Mouse (Mus musculus) myocyte (in vitro differentiated cells): ENCODE measurements around the gene Ehf. TPM values are rescaled to one million over a fixed set of nuclear protein-coding genes. Genes with fewer than 3 reads are reported as not detected.

Experiments used
- H3K27me3 ChIP-seq: one replicate; pipeline ENCODE4 v1.6.1; 2011; ENCODE audit not compliant: control insufficient read depth, insufficient read depth, insufficient read length
- H3K36me3 ChIP-seq: one replicate; pipeline ENCODE4 v1.6.1; 2011; ENCODE audit not compliant: control insufficient read depth, insufficient read depth
- H3K4me2 ChIP-seq: one replicate; pipeline ENCODE4 v1.6.1; 2011; ENCODE audit warnings: low read depth, control low read depth
- H3K4me3 ChIP-seq: one replicate; pipeline ENCODE4 v1.5.1; 2011; ENCODE audit warnings: mild to moderate bottlenecking, control low read depth, moderate library complexity
- H3K79me2 ChIP-seq: one replicate; pipeline ENCODE4 v1.6.1; 2011; ENCODE audit not compliant: control insufficient read depth, insufficient read depth
- H3ac ChIP-seq: one replicate; pipeline ENCODE4 v1.6.1; 2011; ENCODE audit not compliant: control insufficient read depth, insufficient read length
- CEBPB ChIP-seq: IDR thresholded peaks from 2 replicates; pipeline ENCODE4 v1.6.1; 2011; ENCODE audit warnings: mild to moderate bottlenecking, moderate library complexity; ENCODE audit not compliant: poor library complexity, insufficient read depth, severe bottlenecking
- E2F4 ChIP-seq: IDR thresholded peaks from one replicate; pipeline ENCODE4 v1.6.1; 2011; ENCODE audit warnings: mild to moderate bottlenecking, control low read depth, moderate library complexity; ENCODE audit not compliant: insufficient read depth
- MAX ChIP-seq: IDR thresholded peaks from one replicate; pipeline ENCODE4 v1.6.1; 2011; ENCODE audit warnings: low read depth, mild to moderate bottlenecking, control low read depth
- MYOD1 ChIP-seq, 3 experiments: IDR thresholded peaks; one replicate each; pipeline ENCODE4 v1.6.1; 2011; ENCODE audit warnings: control low read depth in 2 of 3, low read depth in 2 of 3, mild to moderate bottlenecking in 2 of 3, moderate library complexity in 1 of 3; ENCODE audit not compliant: insufficient read length in 2 of 3, control insufficient read depth in 1 of 3
- MYOG ChIP-seq, 3 experiments: IDR thresholded peaks; one replicate each; pipeline ENCODE4 v1.6.1; 2011; ENCODE audit warnings: control low read depth in 2 of 3, low read depth in 2 of 3, mild to moderate bottlenecking in 2 of 3; ENCODE audit not compliant: insufficient read length in 2 of 3, control insufficient read depth in 1 of 3, insufficient read depth in 1 of 3
- POLR2A ChIP-seq: IDR thresholded peaks from one replicate; pipeline ENCODE4 v1.6.1; 2011; ENCODE audit warnings: low read depth, mild to moderate bottlenecking, control low read depth, moderate library complexity; ENCODE audit not compliant: insufficient read length
- POLR2AphosphoS2 ChIP-seq: IDR thresholded peaks from one replicate; pipeline ENCODE4 v1.6.1; 2011; ENCODE audit warnings: low read depth, control low read depth; ENCODE audit not compliant: insufficient read length
- REST ChIP-seq: IDR thresholded peaks from one replicate; pipeline ENCODE4 v1.6.1; 2011; ENCODE audit warnings: mild to moderate bottlenecking, control low read depth, moderate library complexity; ENCODE audit not compliant: insufficient read depth, insufficient read length
- SRF ChIP-seq: IDR thresholded peaks from one replicate; pipeline ENCODE4 v1.6.1; 2011; ENCODE audit warnings: low read depth; ENCODE audit not compliant: control insufficient read depth, insufficient read length
- TCF12 ChIP-seq: IDR thresholded peaks from one replicate; pipeline ENCODE4 v1.6.1; 2011; ENCODE audit warnings: mild to moderate bottlenecking, control low read depth; ENCODE audit not compliant: poor library complexity, insufficient read depth, severe bottlenecking
- TCF3 ChIP-seq: IDR thresholded peaks from one replicate; pipeline ENCODE4 v1.6.1; 2011; ENCODE audit warnings: low read depth, control low read depth; ENCODE audit not compliant: insufficient read length
- USF1 ChIP-seq: IDR thresholded peaks from one replicate; pipeline ENCODE4 v1.6.1; 2011; ENCODE audit warnings: low read depth, mild to moderate bottlenecking, control low read depth, moderate library complexity
- polyA plus RNA-seq: library from polyadenylated mRNA; unstranded; fragments of >200 nt; fragmentation: generic; extraction: Trizol; gene quantifications from one replicate; pipeline ENCODE4 v1.2.1, GENCODE M21; 2012; ENCODE audit warnings: missing spikeins

Gene Ehf
- polyA plus RNA-seq, 1 experiment, result not detected

DNA sequence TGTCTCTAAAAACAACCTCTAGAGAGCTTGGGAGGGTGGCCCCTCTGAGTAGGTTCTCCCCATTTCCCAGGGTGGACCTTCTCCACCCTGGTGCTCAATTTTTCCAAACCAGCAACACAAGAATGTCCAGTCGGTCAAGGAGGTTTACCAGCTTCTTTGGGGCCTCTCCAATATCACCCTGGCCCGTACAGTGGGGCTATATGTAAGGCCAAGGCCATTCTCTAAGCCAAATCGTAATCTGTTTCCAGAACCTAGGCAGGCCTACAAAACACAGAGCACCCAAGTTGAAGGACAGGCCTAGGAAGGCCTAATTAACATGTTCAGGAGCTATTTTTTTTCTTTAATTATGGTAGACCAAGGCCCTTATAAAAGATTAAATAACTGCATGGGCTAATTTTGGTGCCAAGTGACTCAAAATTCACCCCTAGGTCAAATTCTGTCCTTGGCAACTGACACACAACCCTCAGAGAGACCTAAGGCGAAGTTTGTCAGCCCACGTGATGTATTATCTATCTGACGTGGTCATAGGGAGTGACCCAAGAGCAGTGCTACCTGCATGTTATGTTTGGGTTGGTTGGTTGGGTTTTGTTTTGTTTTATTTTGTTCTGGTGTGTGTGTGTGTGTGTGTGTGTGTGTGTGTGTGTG lies 27.6 kb downstream of the Ehf start:
- Histone ChIP-seq H3K4me2 (no peak overlapping the region), H3K79me2 (no peaks in the 10 kb centered on the region), H3K36me3 (no peaks in the 10 kb centered on the region), H3K27me3 (no peaks in the 10 kb centered on the region), H3ac (no peak overlapping the region), H3K4me3 (no peak overlapping the region)
- no peak for TF ChIP-seq POLR2AphosphoS2

DNA sequence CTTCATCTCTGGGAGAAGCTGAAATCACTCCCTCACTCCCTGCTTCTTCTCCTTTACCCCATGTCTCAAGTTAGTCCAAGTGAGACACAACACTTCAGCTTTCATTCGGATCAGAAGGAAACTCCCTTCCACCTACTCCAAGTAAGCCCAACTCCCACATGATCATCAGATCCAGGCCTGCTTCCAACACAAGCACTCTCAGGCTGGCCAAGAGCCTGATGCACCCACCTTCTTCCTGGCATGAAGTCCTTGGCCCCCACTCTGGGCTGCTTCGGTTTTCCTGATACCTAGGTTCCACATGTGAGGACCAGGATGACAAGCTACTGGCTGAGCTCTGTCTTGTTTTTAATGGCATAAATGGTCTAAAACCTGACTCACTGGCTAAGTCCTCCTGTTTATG lies 28.3 kb downstream of the Ehf start:
- Histone ChIP-seq H3K79me2 (no peaks in the 10 kb centered on the region), H3K4me3 (no peak overlapping the region), H3K4me2 (no peak overlapping the region), H3ac (no peak overlapping the region), H3K36me3 (no peaks in the 10 kb centered on the region), H3K27me3 (no peaks in the 10 kb centered on the region)
- TF ChIP-seq REST, result no peak
- TF ChIP-seq MYOD1 (IDR thresholded peaks at IDR 0.05; ENCODE audit: control insufficient read depth in 1 of 3, insufficient read length in 2 of 3, low read depth in 2 of 3), result no peak
- TF ChIP-seq E2F4, result no peak
- TF ChIP-seq MYOG (IDR thresholded peaks at IDR 0.05; ENCODE audit: control insufficient read depth in 1 of 3, insufficient read depth in 1 of 3, insufficient read length in 2 of 3, low read depth in 2 of 3), result no peak
- TF ChIP-seq POLR2A, result no peak
- no peak for TF ChIP-seq MAX
- TF ChIP-seq TCF3, result no peak
- no peak for TF ChIP-seq POLR2AphosphoS2
- TF ChIP-seq SRF, result no peak
- no peak for TF ChIP-seq CEBPB
- no peak for TF ChIP-seq USF1

DNA sequence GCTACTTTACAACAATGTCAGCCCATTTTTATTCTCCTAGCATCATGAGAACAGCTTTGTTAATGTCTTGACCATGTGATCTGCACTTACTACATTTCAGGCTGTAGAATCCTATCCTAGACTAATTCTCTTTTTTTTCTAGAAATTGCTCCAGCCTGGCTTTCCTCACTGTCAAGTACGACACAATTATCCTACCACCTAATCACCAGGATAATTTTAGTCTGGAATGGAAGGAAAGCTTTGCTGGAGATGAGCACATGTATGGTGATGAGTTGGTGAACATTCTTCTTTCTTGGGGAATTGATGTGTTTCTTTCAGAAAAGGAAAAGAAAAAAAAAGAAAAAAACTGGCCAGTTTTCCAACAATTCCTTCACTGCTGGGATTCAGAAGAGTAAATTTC lies 28.8 kb downstream of the Ehf start:
- Histone ChIP-seq H3K36me3 (no peaks in the 10 kb centered on the region), H3ac (no peak overlapping the region), H3K27me3 (no peaks in the 10 kb centered on the region), H3K79me2 (no peaks in the 10 kb centered on the region), H3K4me2 (no peak overlapping the region), H3K4me3 (no peak overlapping the region)
- TF ChIP-seq POLR2AphosphoS2, result no peak
- no peak for TF ChIP-seq SRF

DNA sequence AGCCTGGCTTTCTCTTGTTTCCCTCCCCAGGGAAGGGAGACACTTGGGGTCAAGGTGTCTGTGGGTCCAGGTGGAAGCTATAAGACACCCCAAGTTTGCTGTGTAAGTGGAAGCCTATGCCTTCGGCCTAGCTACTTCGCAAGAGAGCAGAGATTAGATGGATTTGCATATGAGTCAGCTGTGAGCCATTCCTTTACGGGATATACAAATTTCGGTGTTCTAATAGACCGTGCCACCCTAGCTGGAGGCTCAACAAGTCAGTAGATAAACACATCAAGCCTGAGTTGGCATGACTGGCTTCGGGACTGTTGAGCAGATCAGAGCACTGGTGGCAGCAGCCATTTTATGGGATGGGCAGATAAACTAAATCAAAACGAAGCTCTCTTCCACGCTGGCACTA lies 31.6 kb downstream of the Ehf start:
- Histone ChIP-seq H3K4me2 (no peak overlapping the region), H3K4me3 (no peak overlapping the region), H3K27me3 (no peaks in the 10 kb centered on the region), H3ac (no peak overlapping the region), H3K36me3 (no peaks in the 10 kb centered on the region), H3K79me2 (no peaks in the 10 kb centered on the region)
- TF ChIP-seq CEBPB (no peak), REST (no peak), MYOG (IDR thresholded peaks at IDR 0.05; ENCODE audit: control insufficient read depth in 1 of 3, insufficient read depth in 1 of 3, insufficient read length in 2 of 3, low read depth in 2 of 3) (no peak), MYOD1 (IDR thresholded peaks at IDR 0.05; ENCODE audit: control insufficient read depth in 1 of 3, insufficient read length in 2 of 3, low read depth in 2 of 3) (no peak), USF1 (no peak), E2F4 (no peak), SRF (no peak), MAX (no peak), TCF3 (no peak), POLR2AphosphoS2 (no peak), POLR2A (no peak), TCF12 (no peak)

- Histone ChIP-seq H3K79me2 (no peaks in the 10 kb centered on the region), H3K36me3 (no peaks in the 10 kb centered on the region), H3K4me2 (no peak overlapping the region), H3K4me3 (no peak overlapping the region), H3ac (no peak overlapping the region), H3K27me3 (no peaks in the 10 kb centered on the region)
- TF ChIP-seq E2F4 (no peak), TCF3 (no peak), TCF12 (no peak), POLR2AphosphoS2 (no peak), SRF (no peak), MYOD1 (IDR thresholded peaks at IDR 0.05; ENCODE audit: control insufficient read depth in 1 of 3, insufficient read length in 2 of 3, low read depth in 2 of 3) (no peak), POLR2A (no peak), REST (no peak), MAX (no peak), USF1 (no peak), CEBPB (no peak), MYOG (IDR thresholded peaks at IDR 0.05; ENCODE audit: control insufficient read depth in 1 of 3, insufficient read depth in 1 of 3, insufficient read length in 2 of 3, low read depth in 2 of 3) (no peak)
Observed at GRCm38 (mm10) chr2:103270556-103271160, 32.4 kb downstream of the Ehf start.
